Mouse (Mus musculus) heart, postnatal 0 days (tissue): ENCODE measurements at regions not wholly inside any gene's neighbourhood (a gene's known extent, or its start where the extent isn't known, plus 50 kb on each side); places are given as distances from the start of the nearest gene placed in this dataset.

ENCODE experiments used
- CTCF ChIP-seq: IDR thresholded peaks from 2 replicates; pipeline ENCODE4 v1.5.1; 2016; ENCODE audit warnings: antibody characterized with exemption, control low read depth, low read depth
- EP300 ChIP-seq: IDR thresholded peaks from 2 replicates; pipeline ENCODE4 v1.6.1; 2016; ENCODE audit warnings: antibody characterized with exemption, low read depth

- TF ChIP-seq CTCF, result no peak
- TF ChIP-seq EP300, result no peak
Measured at GRCm38 (mm10) chr13:102153785-102154608, 386.0 kb upstream of the Pik3r1 start.
